Mouse (Mus musculus) CD4-positive, CD25-positive, alpha-beta regulatory T cell, adult 2 months (primary cell): Measurements from ENCODE around the gene Gse1.

ENCODE experiments used
- DNase-seq: peaks from one replicate; pipeline ENCODE4 v3.0.0-alpha.2; 2012; ENCODE audit warnings: low read depth, low spot score

Gse1 gene

DNA sequence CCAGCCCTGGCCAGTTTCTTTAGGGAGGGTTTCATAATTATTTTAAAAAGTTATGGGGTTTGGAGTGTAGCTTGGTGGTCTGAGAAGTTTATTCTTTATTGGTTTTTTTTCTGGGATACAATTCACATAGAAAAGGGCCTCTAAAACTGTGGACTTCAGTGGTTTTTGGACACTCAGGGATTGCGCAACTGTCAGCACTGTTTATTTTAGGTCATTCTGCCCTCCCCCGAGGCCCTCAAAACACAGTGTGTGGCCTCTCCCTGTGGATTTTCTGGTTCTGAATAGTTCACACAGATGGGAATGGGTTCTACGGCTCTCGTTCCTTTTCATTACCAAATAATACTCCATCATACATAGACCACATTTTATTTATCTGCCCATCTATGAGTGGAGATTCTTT is 15.0 kb downstream of the Gse1 start:
- DNase-seq = no peak

DNA sequence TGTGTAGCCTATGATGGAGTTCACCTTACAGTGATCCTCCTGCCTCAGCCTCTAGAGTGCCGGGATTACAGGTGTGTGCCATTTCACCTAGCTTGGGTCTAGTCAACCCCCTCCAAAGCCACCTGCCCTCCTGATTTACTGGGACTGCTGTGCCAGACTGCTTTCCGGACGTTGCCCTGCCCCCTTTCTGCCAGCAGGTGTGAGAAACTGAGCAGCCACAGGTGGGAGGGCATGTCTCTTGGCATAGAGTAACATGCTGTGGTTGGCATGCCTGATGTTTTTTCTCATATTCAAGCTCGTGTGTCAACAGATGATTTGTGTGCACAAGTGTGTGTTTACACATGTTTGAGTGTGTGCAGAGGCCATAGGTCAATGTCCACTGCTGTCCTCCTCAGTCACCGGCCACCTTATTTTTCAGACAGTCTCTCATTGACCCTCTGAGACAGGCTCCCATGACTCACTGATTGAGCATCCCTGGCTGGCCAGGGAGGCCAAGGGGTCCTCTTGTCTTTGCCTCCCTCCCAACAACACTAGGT is 15.7 kb downstream of the Gse1 start:
- DNase-seq = no peak

DNA sequence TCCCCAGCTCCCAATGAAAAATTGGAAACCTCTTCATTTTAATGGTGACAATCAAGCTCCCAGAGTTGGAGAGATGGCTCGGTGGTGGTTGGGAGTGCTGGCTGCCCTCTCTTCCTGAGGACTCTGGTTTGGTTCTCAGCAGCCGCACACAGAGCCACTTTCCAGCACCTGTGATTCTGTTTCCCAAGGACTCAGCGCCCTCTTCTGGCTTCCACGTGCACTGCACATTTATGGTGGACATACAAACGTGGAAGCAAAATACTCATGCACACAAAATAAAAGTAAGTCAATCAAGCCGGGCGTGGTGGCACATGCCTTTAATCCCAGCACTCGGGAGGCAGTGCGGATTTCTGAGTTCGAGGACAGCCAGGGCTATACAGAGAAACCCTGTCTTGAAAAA is 16.3 kb downstream of the Gse1 start:
- DNase-seq = no peak

DNA sequence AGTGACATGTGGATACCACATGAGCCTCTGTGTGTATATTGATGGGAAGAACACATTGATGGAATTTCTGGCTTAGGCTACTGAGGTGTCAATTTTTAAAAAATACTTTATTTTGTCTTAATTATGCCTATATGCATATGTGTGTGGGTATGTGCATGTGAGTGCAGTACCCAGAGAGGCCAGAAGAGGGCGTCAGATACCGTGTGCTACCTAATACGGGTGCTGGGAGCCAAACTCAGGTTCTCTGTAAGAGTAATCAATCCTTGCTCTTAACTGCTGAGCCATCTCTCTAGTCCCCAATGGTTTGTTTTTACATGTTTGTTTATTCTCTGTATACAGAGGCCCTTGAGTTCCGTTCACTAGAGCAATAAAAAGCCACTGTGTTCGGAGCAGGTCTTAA is 19.4 kb downstream of the Gse1 start:
- DNase-seq = no peak

DNA sequence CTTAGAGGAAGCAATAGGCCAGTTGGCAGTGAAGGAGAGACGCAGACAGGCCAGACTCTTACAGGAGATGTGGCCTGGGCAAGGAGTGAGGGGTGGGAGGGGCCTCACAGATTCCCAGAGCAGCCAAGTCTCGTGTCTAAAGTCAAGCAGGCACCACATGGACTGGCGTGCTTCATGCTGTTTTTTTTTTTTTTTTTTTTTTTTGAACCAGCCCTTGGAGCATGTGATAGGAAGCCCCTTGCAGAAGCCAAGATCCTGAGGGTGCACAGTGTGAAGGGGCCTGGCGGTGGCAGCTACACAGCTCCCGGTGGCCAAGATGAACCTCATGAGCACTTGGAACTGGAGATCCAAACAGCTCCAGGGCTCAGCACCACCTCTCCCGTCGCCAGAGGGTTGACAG is 19.8 kb downstream of the Gse1 start:
- DNase-seq = no peak

DNA sequence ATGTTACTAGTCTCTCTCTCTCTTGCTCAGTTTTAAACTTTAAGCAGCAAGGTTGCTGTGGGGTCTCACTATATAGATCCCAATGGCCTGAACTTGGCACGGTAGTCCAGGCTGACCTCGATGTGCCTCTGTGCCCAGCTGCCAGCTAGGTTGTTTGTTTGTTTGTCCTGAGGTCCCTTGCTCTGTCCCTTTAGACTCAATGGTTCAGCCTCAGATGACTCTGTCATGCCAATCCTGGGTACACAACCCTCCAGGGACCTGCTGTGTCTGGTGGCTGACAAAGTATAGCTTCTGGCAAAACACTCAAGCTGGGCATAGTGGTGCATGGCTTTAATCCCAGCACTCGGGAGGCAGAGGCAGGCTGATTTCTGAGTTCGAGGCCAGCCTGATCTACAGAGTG is 20.2 kb downstream of the Gse1 start:
- no peak for DNase-seq

DNA sequence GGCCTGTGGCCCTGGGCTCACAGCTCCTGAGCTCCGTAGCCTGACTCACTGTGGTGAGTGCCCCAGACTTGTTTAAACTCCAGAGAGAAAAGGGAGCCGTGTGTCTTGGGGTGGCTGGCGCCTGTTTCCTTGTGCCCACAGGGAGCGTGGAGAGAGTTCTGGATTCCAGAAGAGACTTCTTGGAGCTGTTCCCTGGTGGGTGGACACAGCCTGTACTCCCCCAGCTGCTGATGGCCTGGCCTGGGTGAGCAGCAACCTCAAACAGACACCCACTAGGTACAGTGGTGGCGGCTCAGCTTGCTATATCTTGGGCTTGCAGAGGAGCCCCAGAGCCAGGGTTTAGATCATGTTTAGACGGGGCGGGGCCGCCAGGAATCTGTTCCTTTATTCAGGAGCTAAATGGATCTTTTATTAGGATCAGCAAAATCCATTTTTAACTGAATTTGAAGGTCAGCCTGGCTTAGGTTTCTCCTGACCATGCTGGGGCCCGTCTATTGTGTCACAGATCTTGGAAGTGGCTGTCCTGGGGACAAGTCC is 21.6 kb downstream of the Gse1 start:
- no peak for DNase-seq

DNA sequence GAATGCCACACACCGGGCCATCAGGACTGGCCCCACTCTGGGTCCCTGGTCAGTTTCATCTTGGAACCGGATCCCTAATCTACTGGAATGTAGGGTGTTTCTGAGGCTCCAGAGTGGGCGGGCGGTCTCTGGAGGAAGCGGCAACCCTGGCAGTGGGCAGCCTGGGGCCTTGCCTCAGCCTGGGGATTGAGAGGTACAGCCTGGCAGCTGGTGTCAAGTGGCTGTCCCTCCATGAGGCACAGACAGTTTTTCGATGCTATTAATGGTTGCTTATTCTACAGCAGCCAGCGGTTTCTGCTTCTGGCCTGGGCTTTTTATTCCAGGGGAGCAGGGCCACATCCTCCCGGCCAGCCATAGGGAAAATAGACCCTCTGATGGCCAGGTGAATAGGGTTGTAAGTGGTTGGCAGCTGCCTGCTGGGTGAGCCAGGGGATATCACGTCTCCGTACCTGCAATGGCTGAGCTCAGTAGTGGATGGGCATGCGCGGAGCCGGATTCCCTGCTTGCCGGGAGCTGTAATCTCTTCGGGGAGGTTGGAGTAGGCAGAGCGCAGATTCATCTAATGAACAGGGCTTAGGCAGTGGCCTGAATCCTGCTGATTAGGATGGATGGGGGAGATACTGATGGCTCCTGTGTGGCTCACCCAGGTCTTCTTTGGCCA is 22.6 kb downstream of the Gse1 start:
- no peak for DNase-seq

DNA sequence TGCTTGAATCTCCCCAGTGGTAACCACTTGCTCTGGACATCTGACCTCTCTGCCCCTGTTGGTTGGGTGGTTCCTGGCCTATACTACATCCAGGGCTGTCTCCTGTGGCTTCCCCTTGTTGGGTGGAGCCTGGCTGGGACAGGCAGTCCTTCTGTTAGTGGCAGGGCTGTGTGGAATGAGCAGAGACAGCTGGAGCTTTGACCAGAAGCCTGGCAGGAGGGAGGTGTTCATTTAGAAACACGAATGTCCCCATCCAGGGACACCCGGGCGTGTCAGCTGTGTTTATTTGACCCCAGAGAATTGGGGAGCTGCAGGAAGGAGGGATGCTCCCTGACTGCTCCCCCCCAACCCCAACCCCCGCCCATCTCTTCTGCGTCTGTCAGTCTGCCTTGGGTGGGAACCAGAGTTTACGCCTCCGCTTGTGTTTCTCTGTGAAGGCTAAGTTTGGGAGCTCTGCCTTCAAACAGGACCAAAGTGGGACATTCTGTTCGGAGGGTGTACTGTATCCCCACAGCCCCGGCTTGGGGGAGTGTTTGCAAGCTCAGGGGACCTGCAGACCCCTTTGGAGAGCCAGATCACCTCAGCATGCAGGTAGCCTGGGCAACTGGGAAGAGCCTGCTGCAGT is 23.3 kb downstream of the Gse1 start:
- DNase-seq = no peak

DNA sequence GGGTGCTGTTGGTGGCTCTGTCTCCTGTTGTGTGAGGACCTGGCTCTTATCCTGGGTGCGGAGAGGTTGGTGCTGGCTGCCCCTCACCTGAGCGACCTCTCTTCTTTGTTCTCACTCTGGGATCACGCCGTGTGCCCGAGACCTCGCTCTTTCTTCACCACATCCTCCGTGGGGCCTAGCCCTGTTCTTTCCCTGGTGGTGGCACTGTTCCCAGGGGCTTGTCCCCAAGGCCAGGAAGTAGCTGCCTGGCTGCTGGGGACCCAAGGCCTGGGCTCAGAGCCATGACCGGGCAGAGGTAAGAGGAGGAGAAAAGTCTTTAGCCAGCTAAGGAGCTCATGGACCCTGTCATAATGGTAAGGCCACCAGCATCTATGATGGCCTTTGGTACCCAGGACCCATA is 25.4 kb downstream of the Gse1 start:
- DNase-seq = no peak

DNA sequence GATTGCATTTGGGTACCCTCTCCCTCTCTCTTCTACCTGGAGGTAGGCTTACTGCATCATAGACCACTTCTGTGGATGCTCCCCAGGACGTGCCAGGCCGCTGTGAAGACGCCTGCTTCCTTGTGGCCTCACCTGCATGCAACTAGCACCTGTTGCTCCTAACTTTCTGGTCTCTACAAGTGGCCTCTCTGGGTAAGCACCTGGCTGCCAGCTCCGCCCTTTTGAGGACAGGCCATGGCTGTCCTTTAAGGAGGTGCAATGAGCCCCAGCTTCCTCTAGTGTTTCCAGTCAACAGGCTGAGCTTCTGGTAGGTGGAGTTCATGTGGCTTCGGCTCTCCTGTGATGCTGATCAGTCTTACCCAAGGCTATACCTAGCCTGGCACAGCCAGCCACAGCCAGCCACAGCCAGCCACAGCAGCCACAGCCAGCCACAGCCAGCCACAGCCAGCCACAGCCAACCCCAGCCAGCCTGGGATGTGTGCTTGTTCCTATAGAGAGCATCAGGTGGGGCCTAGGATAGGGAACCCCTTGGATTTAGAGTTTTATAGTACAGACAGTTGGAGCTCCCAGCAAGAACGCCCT is 27.2 kb downstream of the Gse1 start:
- DNase-seq = no peak

DNA sequence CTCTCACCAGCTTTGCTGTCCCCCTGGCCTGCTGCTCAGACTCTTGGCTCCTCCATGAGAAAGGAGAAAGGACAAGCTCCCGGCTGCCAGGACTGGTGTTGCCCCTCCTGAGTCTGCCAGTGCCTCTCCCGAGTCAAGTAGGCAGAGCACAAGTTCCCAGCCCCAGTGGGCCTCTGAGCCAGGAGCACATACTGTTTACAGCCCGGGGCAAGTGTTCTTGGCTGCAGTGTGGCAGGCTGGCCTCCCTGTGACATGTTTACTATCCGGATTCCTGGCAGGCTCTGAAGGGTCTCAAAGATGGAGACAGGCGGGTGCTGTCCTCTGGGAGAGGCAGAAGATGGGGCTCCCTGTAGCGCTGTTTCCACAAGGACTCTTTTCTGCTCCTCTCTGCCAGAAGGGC is 28.7 kb downstream of the Gse1 start:
- no peak for DNase-seq

DNA sequence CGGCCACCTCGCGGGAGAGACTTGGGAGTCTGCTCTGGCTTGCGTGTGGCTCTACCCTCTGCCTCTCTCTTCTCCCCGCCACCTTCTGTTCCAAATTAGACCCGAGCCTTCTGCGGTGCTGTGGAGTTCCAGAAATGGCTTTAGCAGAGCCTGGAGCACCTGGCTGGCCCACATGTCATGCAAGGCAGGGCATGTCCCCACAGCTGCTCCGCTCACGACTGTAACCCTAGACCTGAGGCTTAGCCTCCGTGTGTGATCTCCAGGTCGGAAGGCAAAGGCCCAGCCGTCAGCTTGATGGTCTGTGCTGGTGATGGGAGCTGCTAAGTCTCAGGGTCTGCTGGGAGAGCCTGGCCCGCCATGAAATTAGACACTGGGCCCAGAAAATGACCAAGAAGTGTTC is 30.9 kb downstream of the Gse1 start:
- no peak for DNase-seq

DNA sequence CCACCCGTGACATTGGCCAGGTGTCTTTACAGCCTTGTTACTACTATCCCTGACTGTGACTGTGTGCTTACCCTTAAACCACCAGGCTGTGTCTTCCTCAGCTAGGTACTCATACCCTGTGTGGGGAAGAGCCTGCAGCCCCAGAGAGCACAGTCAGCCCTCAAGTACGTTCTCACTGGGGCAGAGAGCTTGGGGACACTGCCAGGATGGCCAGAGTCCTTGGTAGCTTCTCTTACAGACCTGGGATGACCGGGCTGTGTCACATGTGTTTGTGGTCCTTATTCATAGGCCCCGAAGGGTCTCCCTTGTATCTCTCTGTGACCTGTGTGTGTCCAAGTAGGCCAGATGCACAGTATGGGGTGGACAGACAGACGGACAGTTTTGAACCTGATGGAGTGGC is 32.4 kb downstream of the Gse1 start:
- DNase-seq = no peak

DNA sequence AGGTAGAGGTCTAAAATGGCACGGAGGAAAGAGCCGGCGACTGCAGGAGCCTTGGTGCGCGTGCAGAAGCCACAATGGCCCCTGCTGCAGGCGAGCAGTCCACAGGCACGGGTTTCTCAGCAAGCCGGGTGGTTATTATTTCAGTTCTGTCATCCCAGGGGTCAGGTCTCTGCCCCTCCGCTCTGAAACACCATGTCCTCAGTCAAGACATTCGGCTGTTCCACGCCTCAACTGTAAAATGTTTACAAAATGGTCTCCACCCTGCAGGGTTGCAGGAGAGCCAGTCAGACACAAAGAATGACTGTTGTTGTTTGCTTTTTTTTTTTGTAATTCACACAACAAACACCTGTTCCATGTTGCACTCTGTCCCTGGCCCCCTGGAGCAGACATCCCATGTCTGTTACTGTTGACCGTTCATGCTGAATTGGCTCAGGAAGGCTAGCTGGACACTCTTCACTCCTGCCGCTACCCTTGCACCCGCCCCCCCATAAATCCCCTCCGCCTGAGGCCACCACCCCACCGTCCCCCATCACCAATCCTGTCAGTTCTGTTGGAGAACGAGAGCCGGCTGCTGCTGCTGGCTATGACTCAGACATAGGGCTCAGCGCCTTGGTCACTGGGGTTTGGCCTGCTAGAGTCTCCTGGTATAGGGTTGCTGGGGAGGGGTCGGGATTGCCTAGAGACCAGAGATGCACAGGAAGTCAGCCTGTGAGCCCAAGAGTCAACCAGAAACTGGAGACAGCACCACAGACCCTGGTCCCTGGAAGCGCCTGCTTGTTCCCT is 33.3 kb downstream of the Gse1 start:
- no peak for DNase-seq

DNA sequence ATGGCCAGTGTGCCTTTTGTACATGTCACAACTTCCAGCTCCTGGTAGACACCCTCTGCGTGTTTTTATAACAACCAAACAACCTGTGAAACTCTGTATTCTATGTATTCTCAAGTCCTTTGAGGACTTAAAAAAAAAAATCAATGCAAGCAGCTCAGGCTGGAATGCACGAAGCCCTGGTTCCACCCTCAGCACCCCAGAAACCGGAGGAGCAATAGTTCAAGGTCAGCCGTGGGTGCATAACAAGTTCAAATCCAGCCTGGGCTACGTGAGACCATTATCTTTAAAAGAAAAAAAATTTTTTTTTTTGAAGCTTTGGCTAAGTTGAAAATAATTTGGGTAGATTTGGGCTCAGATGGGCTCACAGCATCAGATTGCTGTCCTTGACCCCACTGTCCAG is 35.6 kb downstream of the Gse1 start:
- no peak for DNase-seq

DNA sequence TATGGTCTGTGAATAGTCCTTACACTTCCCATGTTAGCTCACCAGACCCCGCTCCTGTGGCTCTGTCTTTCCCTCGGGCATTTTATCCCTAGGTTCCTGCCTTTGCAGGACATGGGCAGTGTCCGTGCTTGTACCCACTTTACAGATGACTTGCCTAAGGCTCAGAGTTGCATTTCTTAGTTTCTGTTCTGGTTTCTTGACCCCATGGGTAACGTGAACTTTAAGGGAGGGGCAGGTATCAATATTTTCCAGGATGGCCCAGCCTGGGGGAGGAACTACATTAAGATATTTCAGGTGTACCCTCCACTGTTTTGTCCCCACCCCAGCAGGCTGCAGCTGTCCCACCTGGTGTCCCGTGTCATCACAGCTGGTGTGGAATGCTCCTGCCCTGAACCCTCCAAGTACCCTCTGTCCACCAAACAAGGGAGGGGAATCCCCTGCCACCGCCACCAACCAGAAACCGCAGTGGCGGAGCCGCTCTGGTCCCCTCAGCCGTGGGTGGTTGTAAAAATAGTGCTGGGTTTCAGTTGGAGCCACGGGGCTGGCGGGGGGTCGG is 36.2 kb downstream of the Gse1 start:
- no peak for DNase-seq

DNA sequence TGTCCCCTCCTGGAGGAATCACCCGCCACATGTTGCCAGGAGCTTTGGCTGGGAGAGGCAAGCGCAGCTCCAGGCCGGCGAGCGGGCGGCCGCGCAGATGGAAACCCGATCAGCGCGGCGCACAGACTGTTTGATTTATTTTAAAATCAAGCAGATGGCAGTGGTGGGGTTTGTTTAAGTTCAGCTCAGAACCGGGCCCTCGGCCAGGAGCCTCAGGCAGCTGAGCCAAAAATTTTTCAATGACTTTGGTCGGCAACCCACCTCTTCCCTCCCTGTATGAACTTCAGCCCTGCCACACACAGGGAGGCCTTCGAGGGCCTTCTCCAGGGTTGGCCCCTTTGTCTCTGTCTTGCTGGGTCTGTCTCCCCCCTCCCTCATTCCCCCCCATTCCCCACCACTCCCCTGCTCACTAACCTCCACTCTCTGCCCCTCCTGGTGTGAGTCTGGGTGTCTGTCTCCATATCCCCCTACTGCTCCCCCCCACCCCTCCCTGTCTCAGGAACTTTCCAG is 36.7 kb downstream of the Gse1 start:
- DNase-seq = no peak

DNA sequence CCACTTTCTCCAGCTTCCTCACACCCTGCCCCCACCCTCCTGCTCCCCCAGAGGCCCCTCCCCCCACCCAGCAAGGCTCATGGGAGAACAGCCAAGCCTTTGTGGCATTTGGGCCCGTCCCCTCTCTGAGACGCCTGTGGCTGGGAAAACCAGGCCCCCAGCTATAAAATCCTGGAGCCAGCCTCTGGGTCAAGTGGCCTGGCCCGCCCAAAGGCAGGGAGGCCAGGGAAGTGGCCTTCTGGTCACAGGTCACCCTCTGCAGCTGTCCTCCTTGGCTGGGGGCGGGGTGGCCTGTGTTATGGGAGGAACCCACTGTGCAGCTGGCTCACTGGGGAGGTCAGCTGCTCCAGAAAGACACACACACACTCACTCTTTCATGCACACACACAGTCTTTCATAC is 37.2 kb downstream of the Gse1 start:
- DNase-seq = no peak

DNA sequence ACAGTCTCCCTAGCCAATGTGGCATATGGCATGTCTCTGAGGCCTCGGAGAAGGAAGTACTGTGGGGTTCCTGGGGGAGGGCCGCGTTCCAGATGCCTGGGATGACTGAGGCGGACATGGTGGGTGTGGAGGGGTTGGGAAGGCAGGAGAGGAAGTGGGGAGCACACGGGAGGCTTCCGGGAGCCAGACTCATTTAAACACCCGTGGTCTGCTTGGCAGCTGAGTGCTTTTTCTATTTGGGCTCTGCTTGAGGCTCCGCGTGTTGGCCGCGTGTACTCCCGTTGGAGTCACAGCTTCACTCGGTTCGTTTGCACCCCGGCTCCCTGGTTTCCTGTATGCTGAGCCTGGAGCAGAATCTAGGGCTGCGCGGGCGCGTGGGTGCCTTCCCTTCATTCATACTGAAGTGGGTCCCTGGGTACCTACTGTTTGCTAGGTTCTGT is 40.3 kb downstream of the Gse1 start:
- no peak for DNase-seq

DNA sequence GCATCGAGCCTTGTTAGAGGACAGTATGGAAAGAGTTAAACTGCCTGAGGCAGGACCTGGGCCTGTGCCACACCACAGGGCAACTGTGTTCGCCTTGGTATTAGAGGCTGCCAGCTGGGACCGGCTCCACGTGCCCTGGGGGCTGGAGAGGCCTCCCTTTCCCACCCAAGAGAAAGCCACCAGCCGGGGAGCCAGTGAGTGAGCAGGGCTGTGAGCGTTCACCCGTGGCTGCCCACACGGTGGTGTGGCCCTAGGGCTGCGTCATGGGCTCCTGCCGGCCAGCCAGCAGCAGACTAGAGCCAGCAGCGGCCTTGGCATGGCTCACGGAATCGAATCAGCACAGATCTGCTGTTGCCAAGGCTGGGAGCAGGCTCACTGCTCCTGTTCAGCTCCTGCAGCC is 42.2 kb downstream of the Gse1 start:
- no peak for DNase-seq

DNA sequence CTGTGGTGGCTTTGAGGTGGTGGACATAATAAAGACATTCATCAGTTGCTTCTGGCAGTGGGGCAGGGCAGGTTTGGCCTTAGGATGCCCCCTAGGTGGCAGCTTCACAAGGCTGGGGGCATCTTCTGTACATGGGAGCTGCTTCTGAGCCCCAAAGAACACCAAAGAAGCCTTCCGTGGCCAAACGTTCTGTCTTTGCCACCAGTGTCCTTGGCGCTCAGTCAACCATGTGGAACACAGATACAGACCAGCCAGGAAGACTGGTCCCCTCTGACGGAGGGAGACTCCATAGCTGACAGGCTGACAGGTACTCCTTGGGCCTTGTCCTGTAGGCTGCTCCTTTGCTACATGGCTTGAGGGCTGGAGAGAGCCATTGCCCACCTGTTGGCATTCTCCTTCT is 45.2 kb downstream of the Gse1 start:
- no peak for DNase-seq
